Mouse (Mus musculus): Measurements from ENCODE around the gene Trmo. TPM values are rescaled to one million over a fixed set of nuclear protein-coding genes. Genes with fewer than 3 reads are reported as not detected.

Trmo gene
- polyA plus RNA-seq, 1 experiment from 2014 or later, result 8.4 TPM

GRCm38 (mm10) chr4:46369070-46369469 lies 20.2 kb downstream of the Trmo start:
- peaks cover 4% of the 10 kb centered on the region for H3K4me1 ChIP-seq
- WGBS, result 64% methylated on average over 4 of the region's 4 CpGs
- no peaks in the 10 kb centered on the region for H3K36me3 ChIP-seq
- H3K27me3 ChIP-seq (replicated peaks), result peaks cover 22% of the 10 kb centered on the region
- no peaks in the 10 kb centered on the region for H3K9me3 ChIP-seq (replicated peaks)
- ATAC-seq (ENCODE audit: low FRiP score), result no peak
- H3K4me3 ChIP-seq (replicated peaks), result no peak overlapping the region
- no peak overlapping the region for H3K4me2 ChIP-seq
- no peak overlapping the region for H3K27ac ChIP-seq (replicated peaks)
- no peak overlapping the region for H3K9ac ChIP-seq (replicated peaks)

GRCm38 (mm10) chr4:46367487-46367959 lies 21.7 kb downstream of the Trmo start:
- no peak overlapping the region for H3K4me3 ChIP-seq (replicated peaks)
- H3K4me1 ChIP-seq, result peaks cover 4% of the 10 kb centered on the region
- H3K9me3 ChIP-seq (replicated peaks), result no peaks in the 10 kb centered on the region
- no peak for ATAC-seq (ENCODE audit: low FRiP score)
- H3K36me3 ChIP-seq, result no peaks in the 10 kb centered on the region
- 13% methylated on average over 12 of the region's 12 CpGs for WGBS
- 0 out of 2 replicates have a peak overlapping the region, but pooled peaks have one; percentile 5 for H3K4me2 ChIP-seq
- no peak overlapping the region for H3K9ac ChIP-seq (replicated peaks)
- H3K27ac ChIP-seq (replicated peaks), result no peak overlapping the region
- peaks cover 17% of the 10 kb centered on the region; the same call in 1 of the 2 replicates for H3K27me3 ChIP-seq (replicated peaks)

- Histone ChIP-seq H3K27ac (replicated peaks) (no peak overlapping the region), H3K4me3 (replicated peaks) (no peak overlapping the region), H3K36me3 (no peaks in the 10 kb centered on the region), H3K9me3 (replicated peaks) (no peaks in the 10 kb centered on the region), H3K27me3 (replicated peaks) (0 out of 2 replicates have a peak, but pooled peaks cover 6% of the 10 kb centered on the region), H3K4me2 (no peak overlapping the region), H3K4me1 (no peaks in the 10 kb centered on the region), H3K9ac (replicated peaks) (no peak overlapping the region)
- 88% methylated on average over 2 of the region's 2 CpGs for WGBS
- ATAC-seq (ENCODE audit: low FRiP score), result no peak
These were observed 24.9 kb downstream of the Trmo start for GRCm38 (mm10) chr4:46364360-46364759.

- H3K4me1 ChIP-seq, result no peaks in the 10 kb centered on the region
These were observed 28.0 kb downstream of the Trmo start for GRCm38 (mm10) chr4:46361258-46361657.

GRCm38 (mm10) chr4:46359539-46360253 lies 29.5 kb downstream of the Trmo start:
- 82% methylated on average over 12 of the region's 12 CpGs for WGBS
- H3K4me2 ChIP-seq, result no peak overlapping the region
- ATAC-seq (ENCODE audit: low FRiP score), result no peak

More at GRCm38 (mm10) chr4:46361258-46361657, 28.0 kb downstream of the Trmo start:
- Histone ChIP-seq H3K36me3 (no peaks in the 10 kb centered on the region), H3K4me2 (no peak overlapping the region), H3K9me3 (replicated peaks) (no peaks in the 10 kb centered on the region), H3K4me3 (replicated peaks) (no peak overlapping the region), H3K9ac (replicated peaks) (no peak overlapping the region), H3K27ac (replicated peaks) (no peak overlapping the region), H3K27me3 (replicated peaks) (peaks cover 6% of the 10 kb centered on the region; the same call in 1 of the 2 replicates)
- no peak for ATAC-seq (ENCODE audit: low FRiP score)
- WGBS, result 71% methylated on average over 5 of the region's 5 CpGs

GRCm38 (mm10) chr4:46356351-46357133 lies 32.7 kb downstream of the Trmo start:
- Histone ChIP-seq H3K9ac (replicated peaks) (no peak overlapping the region), H3K4me3 (replicated peaks) (no peak overlapping the region), H3K4me1 (no peaks in the 10 kb centered on the region), H3K36me3 (no peaks in the 10 kb centered on the region), H3K27me3 (replicated peaks) (peaks cover 41% of the 10 kb centered on the region), H3K9me3 (replicated peaks) (no peaks in the 10 kb centered on the region), H3K4me2 (no peak overlapping the region), H3K27ac (replicated peaks) (no peak overlapping the region)
- 52% methylated on average over 12 of the region's 12 CpGs for WGBS
- no peak for ATAC-seq (ENCODE audit: low FRiP score)

More at GRCm38 (mm10) chr4:46359539-46360253, 29.5 kb downstream of the Trmo start:
- Histone ChIP-seq H3K4me1 (no peaks in the 10 kb centered on the region), H3K27me3 (replicated peaks) (peaks cover 18% of the 10 kb centered on the region; the same call in 1 of the 2 replicates), H3K4me3 (replicated peaks) (no peak overlapping the region), H3K36me3 (no peaks in the 10 kb centered on the region), H3K9me3 (replicated peaks) (no peaks in the 10 kb centered on the region), H3K9ac (replicated peaks) (no peak overlapping the region), H3K27ac (replicated peaks) (no peak overlapping the region)

GRCm38 (mm10) chr4:46353045-46353444 lies 36.2 kb downstream of the Trmo start:
- Histone ChIP-seq H3K36me3 (no peaks in the 10 kb centered on the region), H3K9ac (replicated peaks) (no peak overlapping the region), H3K4me3 (replicated peaks) (no peak overlapping the region), H3K27me3 (replicated peaks) (peaks cover 74% of the 10 kb centered on the region), H3K9me3 (replicated peaks) (no peaks in the 10 kb centered on the region), H3K4me2 (no peak overlapping the region), H3K27ac (replicated peaks) (no peak overlapping the region), H3K4me1 (no peaks in the 10 kb centered on the region)
- 11% methylated on average over 10 of the region's 10 CpGs for WGBS
- ATAC-seq (ENCODE audit: low FRiP score), result no peak

GRCm38 (mm10) chr4:46349530-46349929 lies 39.7 kb downstream of the Trmo start:
- ATAC-seq (ENCODE audit: low FRiP score), result no peak
- H3K4me3 ChIP-seq (replicated peaks), result no peak overlapping the region
- no peak overlapping the region for H3K4me2 ChIP-seq

GRCm38 (mm10) chr4:46348897-46349296 lies 40.3 kb downstream of the Trmo start:
- Histone ChIP-seq H3K4me3 (replicated peaks) (no peak overlapping the region), H3K9me3 (replicated peaks) (no peaks in the 10 kb centered on the region), H3K4me1 (peaks cover 14% of the 10 kb centered on the region), H3K27me3 (replicated peaks) (peaks cover 92% of the 10 kb centered on the region), H3K4me2 (no peak overlapping the region), H3K27ac (replicated peaks) (no peak overlapping the region), H3K9ac (replicated peaks) (no peak overlapping the region), H3K36me3 (no peaks in the 10 kb centered on the region)
- ATAC-seq (ENCODE audit: low FRiP score), result no peak
- WGBS, result 17% methylated on average over 9 of the region's 9 CpGs

More at GRCm38 (mm10) chr4:46349530-46349929, 39.7 kb downstream of the Trmo start:
- Histone ChIP-seq H3K4me1 (peaks cover 8% of the 10 kb centered on the region), H3K9me3 (replicated peaks) (no peaks in the 10 kb centered on the region), H3K9ac (replicated peaks) (no peak overlapping the region), H3K27me3 (replicated peaks) (peaks cover 88% of the 10 kb centered on the region), H3K27ac (replicated peaks) (no peak overlapping the region), H3K36me3 (no peaks in the 10 kb centered on the region)
- WGBS, result 63% methylated on average over 5 of the region's 5 CpGs

GRCm38 (mm10) chr4:46347580-46348515 lies 41.4 kb downstream of the Trmo start:
- ATAC-seq (ENCODE audit: low FRiP score), result no peak
- 1% methylated on average over 41 of the region's 41 CpGs for WGBS
- H3K9me3 ChIP-seq (replicated peaks), result no peaks in the 10 kb centered on the region

GRCm38 (mm10) chr4:46347141-46347540 lies 42.1 kb downstream of the Trmo start:
- ATAC-seq (ENCODE audit: low FRiP score), result no peak
- 8% methylated on average over 4 of the region's 4 CpGs for WGBS
- no peaks in the 10 kb centered on the region for H3K36me3 ChIP-seq

More at GRCm38 (mm10) chr4:46347580-46348515, 41.4 kb downstream of the Trmo start:
- Histone ChIP-seq H3K27me3 (replicated peaks) (peaks cover 93% of the 10 kb centered on the region), H3K4me3 (replicated peaks) (no peak overlapping the region), H3K27ac (replicated peaks) (no peak overlapping the region), H3K9ac (replicated peaks) (no peak overlapping the region), H3K36me3 (no peaks in the 10 kb centered on the region), H3K4me2 (no peak overlapping the region), H3K4me1 (peaks cover 22% of the 10 kb centered on the region)

More at GRCm38 (mm10) chr4:46347141-46347540, 42.1 kb downstream of the Trmo start:
- Histone ChIP-seq H3K27me3 (replicated peaks) (peaks cover 95% of the 10 kb centered on the region), H3K27ac (replicated peaks) (no peak overlapping the region), H3K4me2 (no peak overlapping the region), H3K4me3 (replicated peaks) (no peak overlapping the region), H3K9ac (replicated peaks) (no peak overlapping the region), H3K4me1 (peaks cover 29% of the 10 kb centered on the region), H3K9me3 (replicated peaks) (no peaks in the 10 kb centered on the region)
